Mouse (Mus musculus): Measurements from ENCODE around the gene Fgf3. TPM values are rescaled to one million over a fixed set of nuclear protein-coding genes. Genes with fewer than 3 reads are reported as not detected.
"Not testable (repeated sequence)": the region's sequence is repeated elsewhere in the genome, so short reads cannot be mapped to it uniquely, and the experiment has no call there.

Fgf3 gene
- total RNA-seq, 1 experiment from 2014 or later: 1.2 TPM

DNA sequence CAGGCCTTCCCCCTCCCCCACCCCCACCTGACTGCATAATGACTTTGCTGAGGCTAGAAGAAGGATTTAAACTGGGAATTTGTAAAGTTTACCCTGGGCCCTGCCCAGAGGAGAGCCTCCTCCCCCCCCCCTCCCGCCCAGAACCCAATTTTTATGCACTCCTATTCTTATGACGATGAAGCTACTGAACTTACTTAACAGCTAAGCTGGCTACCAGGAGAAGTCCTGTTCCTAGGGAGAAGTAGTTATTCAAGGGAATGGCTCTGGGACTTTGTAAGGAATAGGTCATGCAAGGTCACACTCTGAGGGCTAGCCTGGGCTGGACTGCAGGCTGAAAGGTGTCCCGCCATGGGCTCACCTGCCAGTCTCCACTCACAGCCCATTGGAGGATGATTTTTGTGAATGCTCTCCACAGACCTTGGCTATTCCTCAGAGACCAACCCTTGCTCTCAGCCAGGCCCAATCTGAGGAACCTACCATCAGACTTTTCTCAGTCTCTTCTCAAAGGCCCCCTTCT lies 20.0 kb downstream of the Fgf3 start:
- DNase-seq: no peak

DNA sequence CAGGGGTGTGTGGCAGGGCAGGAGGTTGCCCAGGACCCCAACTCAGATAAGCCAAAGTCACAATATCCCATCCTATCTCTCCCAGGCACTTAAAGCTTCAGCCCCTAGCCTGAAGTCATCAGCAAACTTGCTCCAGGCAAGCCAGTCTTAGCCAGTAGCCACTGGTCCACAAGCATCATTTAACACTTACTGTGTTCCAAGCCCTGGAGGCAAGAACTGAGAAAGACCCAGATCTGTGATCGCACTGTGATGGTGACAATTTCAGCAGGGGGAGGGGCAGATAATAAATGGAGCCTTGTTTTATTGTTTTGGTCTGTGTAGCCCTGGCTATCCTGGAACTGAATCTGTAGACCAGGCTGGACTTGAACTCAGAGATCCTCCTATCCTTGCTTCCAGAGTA lies 20.8 kb downstream of the Fgf3 start:
- DNase-seq: no peak

DNA sequence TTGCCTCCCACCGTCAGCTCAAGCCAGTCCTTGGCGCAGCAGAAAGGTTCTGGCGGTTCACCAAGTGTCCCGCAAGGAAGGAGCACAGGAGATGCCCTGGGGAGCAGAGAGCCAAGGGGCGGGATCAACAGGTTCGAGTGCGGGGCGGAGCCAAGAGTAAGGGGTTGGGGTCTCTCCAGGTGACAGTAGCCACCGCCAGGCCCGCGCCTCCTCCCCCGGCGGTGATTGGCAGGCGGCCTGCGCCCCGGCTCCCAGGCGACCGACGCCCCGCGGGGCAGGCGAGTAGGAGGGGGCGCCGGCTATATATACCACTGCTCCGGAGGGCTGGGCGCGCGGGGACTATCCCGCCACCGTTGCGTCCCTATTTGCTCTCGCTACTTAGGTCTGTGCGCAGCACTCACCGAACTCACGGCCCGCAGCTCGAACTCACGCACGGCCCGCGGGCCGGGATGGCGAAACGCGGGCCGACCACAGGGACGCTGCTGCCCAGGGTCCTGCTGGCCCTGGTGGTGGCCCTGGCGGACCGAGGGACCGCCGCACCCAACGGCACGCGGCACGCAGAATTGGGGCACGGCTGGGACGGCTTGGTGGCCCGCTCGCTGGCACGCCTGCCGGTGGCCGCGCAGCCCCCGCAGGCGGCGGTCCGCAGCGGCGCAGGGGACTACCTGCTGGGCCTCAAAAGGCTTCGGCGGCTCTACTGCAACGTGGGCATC lies 23.3 kb downstream of the Fgf3 start:
- no peak for DNase-seq

DNA sequence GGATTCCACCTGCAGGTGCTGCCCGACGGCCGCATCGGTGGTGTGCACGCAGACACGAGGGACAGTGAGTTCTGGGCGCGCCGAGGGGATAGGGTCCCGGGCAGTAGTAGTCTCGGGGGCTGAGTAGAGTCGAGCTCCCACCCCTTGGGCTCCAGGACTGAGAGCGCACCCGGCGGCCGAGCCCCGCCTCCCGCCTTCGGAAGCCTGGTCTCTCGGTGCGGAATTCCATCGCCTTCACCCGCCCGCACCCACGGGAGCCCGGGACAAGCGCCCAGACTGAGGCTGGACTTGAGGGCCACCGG lies 23.8 kb downstream of the Fgf3 start:
- DNase-seq: no peak

DNA sequence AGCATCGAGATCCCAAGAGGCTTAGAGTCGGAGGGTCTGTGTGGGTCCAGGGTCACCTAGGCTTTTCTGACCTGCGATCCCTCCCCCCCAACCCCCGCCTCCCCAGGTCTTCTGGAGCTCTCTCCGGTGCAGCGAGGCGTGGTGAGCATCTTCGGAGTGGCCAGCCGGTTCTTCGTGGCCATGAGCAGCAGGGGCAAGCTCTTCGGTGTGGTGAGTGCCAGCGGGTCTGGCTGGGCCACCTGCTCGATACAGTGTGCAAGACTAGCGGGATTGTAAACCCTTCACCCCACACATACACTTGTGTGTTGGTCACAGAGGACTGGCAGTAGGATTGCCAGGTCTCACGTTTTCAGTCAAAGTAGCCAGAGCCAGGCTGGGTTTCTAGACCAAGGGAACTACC lies 24.2 kb downstream of the Fgf3 start:
- no peak for DNase-seq

DNA sequence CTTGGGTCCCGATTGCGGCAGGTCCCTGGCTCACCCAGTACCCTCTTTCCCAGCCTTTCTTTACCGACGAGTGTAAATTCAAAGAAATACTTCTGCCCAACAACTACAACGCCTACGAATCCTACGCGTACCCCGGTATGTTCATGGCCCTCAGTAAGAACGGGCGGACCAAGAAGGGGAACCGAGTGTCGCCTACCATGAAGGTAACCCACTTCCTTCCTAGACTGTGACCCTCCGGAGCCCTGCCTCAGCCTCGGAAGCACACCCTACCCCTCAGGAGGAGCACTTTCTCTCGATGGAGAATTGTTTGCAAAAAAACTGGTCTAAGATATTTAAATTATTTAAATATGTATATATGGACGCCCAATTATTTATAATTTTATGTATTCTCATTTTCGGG lies 24.8 kb downstream of the Fgf3 start:
- DNase-seq: no peak

DNA sequence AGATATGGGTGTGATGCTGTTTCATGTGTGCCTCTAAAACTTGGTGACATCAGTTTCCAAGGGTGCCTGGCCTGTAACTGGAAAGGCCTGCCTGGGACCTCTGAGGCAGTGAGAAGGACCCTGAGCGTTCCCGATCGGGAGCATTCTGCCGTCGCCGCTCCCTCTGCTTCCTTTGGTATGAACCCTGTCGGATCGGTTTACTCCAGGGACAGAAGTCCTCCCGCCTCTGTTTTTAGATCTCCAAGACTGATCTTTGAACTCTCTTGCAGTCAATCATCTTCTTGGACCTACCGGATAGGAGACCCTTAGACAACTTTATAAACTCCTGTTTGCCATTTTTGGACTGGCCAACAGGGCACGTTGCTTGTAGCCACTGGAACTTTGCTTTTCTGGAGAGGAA lies 25.3 kb downstream of the Fgf3 start:
- no peak for DNase-seq

DNA sequence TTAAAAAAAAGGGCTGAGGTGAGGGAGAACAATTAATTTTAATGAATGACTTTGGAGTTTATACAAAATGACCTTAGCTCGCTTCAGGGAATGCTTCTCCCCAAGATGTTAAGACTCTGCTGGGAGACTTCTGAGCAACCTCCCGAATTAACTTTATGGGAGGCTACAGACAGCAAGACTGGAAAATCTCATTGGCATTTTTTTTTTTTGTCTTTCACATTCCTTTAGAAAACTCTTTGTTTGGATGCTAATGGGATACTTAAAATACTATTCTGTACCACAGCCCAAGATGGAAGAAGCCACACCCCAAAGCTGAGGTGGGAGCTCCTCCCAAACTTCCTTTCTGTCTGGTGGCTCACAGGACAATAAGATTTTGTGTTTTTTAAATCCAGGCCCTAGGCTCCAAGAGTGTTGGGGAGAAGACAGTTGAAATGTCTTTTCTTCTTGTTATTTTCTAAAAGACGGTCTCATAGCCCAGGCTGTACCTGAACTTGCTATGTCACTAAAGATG lies 26.3 kb downstream of the Fgf3 start:
- DNase-seq: no peak

DNA sequence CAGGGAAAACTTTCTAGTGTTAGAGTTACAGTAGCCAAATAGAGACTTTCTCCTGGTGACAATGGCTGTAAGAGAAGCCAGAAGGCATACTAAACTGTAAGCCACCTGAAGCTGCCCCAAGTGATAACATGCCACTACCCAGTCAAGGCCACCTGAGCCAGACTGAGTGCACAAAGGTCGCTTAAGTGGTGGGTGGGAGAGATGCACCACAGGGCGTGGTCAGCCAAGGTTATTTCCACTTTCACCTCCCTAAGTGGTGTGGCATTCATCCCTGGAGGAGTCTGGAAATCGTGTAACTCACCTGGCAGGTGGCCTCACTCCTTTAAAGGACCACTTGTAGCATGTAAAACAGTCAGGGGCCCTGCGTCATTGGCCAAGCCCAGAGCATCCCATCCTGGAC lies 29.3 kb downstream of the Fgf3 start:
- DNase-seq: no peak

DNA sequence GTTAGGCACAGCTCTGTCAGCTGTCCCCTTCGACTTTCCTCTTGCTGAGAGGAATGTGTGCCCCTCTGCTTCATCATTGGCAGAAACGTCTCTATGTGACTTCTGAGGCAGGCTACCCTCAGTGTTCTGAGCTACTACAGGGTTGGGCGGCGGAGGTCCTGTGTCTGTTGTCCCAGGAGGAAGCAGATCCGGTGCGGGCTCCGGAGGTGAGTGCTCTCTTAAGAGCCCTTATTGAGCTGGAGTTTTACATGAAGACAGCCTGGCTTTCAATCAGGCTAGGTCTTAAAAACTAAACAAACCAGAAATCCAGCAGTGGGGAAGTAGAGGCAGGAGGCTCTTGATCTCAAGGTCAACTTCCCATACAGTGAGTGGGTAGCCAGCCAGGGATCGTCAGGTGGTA lies 29.7 kb downstream of the Fgf3 start:
- DNase-seq: no peak

DNA sequence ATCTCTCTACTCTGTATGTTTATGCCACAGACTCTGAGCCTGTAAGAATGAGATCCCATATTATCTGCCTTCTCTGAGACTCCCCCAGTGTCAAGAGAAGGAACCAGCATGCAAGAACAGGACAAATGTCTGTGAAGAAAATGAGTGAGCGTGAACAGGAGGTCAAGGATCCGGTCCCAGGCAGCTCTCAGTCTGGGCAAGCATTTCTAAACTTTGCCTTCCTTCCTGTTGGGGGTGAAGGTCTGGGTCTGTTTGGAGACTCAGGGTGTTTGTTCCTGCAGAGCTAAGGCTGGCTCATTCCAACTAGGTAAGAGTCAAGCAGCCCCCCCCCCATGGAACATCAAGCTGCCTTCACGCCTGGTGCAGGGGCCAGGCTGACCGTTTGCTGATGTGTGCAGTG lies 34.5 kb downstream of the Fgf3 start:
- DNase-seq: no peak

DNA sequence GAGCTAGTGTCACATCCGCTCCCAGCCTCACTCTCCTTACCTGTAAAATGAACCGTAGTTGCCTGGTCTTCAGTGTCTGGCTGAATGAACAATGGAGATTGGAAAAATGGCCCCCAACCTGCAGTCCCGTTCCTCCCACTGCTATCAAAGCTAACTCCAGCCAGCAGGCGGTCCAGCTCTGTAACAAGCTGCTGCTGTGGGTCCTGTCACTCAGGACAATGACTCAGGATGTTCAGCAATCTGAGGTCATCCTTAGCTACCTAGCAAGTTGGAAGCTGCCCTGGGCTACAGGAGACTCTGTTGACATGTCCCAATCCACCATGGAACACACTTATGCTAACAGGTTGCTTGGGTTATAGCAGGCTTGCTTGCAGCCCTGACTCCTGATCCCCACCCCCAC lies 35.3 kb downstream of the Fgf3 start:
- no peak for DNase-seq

DNA sequence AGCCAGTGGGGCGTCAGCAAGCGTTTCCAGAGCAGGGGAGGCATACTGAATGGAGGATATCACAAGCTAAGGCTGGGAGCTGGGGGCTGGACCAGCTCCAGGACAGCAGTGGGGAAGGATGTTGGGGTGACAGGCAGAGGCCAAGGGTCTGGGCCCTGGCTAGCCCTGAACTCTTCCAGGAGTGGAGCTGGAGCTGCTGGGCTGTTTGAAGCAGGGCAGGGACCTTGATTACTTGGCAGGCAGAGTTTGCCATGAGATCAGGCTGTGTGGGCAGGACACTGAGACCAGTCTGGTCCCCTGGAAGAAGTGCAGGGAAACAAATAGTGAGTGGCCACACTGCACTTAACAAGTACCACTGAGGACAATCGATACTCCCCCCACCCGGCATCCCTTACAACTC lies 36.3 kb downstream of the Fgf3 start:
- DNase-seq: no peak

DNA sequence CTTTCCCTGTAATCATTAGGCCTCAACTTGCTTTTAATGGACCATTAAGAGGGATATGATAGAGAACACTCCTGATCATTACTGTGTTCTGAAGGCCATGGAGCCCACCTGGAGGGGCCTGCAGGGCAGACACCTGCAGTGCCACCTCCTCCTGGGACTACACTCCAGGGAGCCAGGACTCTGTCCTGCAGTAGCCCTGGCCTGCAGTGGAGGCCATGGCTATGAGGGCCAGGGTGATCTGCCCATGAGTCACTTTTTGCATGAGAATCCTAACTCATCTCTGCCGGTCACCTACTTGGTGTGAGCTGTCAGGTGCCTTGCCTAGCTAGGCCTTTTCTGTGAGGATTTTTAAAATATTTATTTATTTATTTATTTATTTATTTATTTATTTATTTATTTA lies 40.5 kb downstream of the Fgf3 start:
- no peak for DNase-seq

DNA sequence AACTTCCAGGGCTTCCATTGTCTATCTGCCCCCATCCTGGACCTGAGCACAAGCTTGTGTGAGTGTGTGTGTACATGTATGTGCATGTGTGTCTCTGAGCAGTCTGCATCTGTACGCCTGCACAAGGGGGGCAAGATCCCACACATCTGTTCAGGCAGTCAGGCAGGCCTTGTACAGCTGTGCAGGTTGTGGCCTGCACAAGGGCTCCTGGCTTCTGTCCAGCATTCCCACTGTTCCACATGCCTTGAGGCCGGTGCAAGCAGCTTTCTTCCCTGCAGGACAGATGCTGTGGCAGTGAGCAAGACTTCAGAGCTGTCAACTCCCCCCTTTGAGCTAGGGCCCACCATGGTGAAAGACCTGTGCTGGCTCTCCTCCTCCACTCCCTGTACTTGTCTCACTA lies 45.2 kb downstream of the Fgf3 start:
- no peak for DNase-seq

DNA sequence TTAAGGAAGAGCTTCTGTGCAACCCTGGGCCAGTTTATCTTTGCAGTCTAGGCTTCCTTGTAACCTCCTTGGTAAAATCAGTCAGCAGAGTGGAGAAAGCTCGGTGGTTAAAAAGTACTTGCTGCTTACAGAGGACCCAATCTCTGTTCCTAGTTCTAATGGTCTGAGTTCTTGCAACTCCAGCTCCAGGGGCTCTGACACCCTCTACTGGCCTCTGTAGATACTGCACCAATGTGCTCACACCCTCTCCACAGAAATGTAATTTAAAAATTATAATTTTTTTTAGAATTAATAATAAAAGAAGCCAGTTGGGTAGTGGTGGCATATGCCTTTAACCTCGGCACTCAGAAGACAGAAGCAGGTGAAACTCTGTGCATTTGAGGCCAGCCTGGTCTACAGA lies 49.8 kb downstream of the Fgf3 start:
- no peak for DNase-seq

DNA sequence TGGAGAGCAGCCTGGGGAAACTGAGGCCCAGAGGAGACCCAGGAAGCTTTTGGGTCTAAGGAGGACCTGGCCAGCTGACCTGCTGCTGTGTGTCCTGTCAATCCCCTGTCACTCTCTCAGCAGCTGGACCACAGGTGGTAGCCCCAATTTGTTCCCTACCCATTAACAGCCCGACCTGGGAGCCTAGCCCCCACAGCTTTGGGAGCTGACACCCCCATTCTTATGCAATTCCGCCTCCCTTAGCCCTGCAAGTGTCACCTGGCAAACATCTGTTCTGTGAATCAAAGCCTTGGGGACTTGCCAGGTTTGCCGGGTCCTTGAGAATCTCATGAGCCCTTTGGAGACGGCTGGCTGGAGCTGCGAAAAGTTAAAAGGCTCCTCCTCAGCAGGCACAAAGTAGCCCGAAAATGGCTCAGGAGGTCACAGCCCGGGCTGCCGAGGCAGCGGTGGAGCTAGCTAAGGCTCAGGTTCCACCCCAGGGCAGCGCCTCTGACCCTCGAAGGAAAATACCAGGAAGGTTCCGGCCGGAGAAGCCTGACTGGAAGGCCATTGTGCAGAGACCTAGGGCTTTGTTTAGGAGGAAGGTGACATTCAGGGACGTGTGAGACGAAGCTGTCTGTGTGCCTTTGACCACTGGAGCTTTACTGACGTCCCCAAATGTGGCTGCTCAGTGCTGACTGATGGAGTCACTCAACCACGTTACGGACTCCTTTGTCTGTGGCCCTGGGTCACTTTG lies 50.8 kb downstream of the Fgf3 start:
- DNase-seq: peak; percentile 64

DNA sequence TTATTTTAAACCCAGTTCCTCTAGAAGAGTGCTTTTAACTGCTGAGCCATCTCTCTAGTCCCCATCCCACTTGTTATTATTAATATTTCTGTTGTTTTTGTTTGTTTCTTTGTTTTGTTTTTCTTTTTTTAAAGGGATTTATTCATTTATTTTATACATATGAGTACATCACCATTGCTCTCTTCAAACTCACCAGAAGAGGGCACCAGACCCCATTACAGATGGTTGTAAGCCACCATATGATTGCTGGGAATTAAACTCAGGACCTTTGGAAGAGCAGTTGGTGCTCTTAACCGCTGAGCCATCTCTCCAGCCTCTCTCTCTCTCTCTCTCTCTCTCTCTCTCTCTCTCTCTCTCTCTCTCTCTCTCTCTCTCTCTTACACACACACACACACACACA lies 52.8 kb downstream of the Fgf3 start:
- not testable (repeated sequence) for DNase-seq

DNA sequence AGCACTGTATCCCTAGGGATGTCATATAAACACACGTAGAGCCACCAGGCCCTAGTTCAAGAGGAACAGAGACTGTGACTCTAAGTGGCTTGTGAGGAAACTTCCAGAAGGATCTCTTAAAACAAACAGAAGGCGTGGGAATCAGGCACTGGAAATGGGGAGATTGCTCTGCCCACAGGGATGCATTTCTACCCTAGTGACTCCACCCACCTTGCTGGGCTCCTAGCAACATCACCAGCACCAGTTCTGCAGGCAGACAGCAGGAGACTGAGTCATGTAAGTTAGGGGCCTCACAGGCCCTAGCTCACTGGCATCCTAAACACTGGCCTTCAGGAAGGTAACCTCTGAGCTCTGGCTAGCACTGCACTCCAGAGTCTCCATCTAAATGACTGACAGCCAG lies 54.0 kb downstream of the Fgf3 start:
- no peak for DNase-seq

DNA sequence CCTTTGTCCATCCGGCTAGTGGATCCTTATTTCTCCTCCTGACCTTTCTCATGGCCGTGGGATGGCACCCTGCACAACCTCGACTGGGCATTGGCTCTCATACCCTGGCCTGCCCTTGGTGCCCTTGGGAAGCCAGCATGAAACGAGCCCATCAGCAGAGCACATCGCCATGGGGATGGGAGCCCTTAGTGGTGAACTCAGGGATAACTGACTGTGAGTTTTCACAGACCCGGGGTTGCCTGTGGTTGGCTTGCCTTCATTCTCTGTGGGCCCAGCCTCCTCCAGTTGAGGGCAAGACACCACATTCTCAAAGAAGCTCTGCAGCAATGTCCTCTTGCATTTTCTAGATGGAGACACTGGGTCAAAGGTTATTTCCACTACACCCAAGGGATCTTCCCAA lies 54.4 kb downstream of the Fgf3 start:
- no peak for DNase-seq
